Mouse (Mus musculus): Measurements from ENCODE around the gene Dzip3. TPM values are rescaled to one million over a fixed set of nuclear protein-coding genes. Genes with fewer than 3 reads are reported as not detected.
A peak's percentile ranks its signal among the peaks of the same experiment; 100 is the strongest.

The Dzip3 gene
- total RNA-seq (2017), result 8.8 to 18.0 TPM (median 15.0 TPM) in 3 replicates

DNA sequence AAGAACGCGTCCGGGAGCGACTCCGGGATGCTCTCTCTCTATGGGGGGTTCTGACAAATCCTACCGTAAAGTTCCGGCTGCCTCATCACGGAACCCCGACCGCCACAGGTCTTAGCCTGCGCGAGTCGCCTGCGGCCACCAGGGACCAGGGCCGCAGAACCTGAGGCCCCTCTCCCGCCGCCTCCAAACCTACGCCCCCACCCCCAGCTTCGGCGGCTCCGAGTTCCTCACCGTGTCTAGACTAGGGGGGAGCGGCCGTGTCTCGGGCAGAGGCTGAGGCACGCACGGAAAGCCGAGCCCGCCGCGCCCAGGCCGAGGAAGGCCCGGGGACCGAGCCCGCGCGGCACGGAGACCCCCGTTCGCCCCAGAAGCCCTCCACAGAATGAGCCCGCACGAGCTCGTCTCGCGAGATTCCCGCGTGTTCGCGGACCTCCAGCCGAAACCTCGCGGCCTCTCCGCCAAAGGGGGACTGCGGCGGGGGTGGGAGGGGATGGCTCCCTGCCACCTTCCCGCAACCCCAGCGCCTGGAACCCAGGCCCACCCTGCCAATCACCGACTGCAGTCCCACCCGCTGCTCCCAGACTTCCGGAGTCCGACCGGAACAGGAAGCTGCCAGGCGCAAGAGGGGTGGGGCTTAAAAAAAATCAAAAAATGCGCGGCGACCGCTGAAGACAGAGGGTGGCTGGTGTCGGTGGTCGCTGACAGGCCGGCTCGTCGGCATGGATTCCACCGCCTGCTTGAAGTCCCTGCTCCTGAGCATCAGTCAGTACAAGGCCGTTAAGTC is at the start of gene Dzip3, which contains the start of gene Cip2a:
Gene Dzip3, minus strand, starts transcription at position 607 of the 784 bp plus-strand sequence.
Gene Cip2a, plus strand, starts transcription at position 627 of the 784 bp plus-strand sequence.
- peak; percentile 89 for ATAC-seq (replicated peaks; ENCODE audit: insufficient number of reproducible peaks, low FRiP score, low TSS enrichment, poor library complexity, severe bottlenecking)

DNA sequence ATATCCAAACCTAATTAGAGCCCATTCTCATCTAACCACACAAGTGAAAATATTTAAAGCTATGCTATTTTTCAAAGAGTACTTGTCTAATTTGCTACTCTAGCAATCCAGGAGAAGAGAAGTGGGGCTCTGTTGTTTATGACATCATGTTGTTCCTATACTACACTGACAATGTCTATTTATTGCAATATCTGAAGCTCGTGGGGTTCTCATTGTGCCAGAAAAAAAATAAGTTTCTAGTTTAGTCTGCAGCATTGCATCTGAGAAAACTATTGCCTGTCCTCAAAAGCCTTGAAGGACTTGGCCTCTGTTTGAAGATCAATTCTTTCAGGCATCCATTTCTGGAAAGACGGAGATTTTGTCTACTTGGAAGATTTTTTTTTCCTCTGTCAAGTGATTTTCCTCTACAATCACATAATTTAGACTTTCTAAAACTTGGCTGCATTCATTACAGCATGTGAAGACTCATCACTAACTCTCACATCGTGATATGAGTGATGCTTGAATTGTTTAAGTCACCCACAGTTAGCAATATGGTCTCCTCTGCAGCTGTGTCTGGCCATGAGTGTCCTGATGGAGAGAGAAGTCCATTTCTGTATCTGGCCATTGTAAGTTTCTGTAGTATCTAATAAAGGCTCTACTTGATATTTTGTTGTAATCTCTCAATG is 46.7 kb upstream of the Dzip3 start:
- no peak for ATAC-seq (replicated peaks; ENCODE audit: insufficient number of reproducible peaks, low FRiP score, low TSS enrichment, poor library complexity, severe bottlenecking)

DNA sequence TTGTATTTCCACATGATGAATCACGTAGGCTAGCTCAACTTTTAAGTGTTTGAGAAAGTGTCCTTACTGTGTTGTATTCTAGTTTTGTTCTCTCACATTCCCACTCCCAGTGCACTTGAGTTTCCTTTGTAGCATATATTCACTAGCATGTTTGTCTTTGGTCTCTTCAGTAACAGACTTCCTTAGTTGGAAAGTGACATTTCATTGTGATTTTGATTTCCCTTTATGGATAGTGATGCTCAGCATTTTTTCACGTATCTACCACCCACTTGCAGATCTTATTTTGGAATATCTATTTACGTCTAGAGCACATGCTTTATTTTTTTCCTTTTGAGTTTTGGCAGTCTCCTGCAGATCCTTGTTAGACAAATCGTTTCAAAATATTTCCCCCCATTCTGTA is 43.8 kb upstream of the Dzip3 start:
- no peak for ATAC-seq (replicated peaks; ENCODE audit: insufficient number of reproducible peaks, low FRiP score, low TSS enrichment, poor library complexity, severe bottlenecking)

DNA sequence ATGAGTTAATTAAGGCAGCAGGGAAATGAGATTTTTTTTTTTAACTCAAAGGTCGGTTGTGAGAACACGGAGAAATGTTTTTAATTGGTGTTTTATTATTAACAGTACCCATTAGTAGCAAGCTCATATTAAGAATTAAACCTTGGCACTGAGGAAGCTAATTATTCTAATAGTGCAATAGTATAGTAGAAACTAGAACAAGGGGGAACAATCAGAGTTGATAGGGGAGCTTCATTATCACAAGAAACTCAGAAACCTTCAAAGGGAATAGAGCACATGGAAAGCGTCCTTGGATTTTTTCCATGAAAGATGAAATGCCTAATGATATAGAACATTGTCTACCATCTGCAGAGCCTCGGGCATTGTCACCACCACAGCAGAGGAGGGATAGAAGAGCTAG is 41.9 kb upstream of the Dzip3 start:
- no peak for ATAC-seq (replicated peaks; ENCODE audit: insufficient number of reproducible peaks, low FRiP score, low TSS enrichment, poor library complexity, severe bottlenecking)

DNA sequence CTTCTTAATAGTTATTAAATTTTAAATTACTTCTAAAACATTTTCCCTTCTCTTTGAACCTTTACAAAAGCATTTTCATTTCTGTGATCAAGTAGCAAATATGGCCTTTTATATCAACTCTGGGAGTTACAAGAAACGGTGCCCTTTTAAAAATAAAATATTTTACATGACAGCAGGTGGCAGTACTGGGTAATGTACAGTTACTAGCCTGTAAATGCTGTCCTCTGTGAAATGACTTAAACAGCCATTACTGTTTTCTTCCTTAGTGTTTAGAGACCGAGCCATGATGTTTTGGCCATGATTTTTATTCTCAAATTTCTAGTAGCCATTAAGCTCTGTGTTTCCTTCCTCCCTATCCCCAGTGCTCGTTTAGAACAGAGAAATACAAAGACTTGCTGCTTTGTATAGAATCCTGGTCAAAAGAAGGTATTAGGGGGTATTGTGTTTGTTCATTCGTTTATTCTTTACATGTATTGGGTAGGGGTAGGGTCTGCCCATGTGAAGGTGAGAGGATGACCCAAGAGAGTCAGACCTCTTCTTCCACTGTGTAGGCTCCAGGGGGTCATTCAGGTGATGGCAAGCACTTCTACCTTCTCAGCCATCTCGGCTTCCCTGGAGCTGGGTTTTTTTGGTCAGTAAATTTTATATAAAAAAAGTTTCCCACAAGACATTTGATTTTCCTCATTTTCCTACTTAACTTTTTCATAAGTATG is 22.8 kb upstream of the Dzip3 start:
- no peak for ATAC-seq (replicated peaks; ENCODE audit: insufficient number of reproducible peaks, low FRiP score, low TSS enrichment, poor library complexity, severe bottlenecking)

DNA sequence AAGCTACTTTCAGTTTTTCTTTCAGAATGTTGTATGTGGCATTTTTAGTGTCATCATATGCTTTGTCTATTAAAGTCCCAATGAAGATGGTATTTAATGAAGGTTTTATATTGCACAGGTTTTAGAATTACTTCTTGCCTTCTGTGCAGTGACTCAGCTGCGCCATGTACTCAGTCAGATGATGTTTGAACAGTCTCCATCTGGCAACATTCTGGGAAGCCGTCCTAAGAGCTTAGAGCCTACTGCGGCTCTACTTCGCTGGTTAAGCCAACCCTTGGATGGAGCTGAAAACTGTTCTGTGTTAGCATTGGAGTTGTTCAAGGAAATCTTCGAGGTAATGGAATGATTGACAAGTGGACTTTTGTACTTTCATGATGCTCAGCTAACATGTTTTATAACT is 10.2 kb upstream of the Dzip3 start:
- ATAC-seq (replicated peaks; ENCODE audit: insufficient number of reproducible peaks, low FRiP score, low TSS enrichment, poor library complexity, severe bottlenecking), result no peak

DNA sequence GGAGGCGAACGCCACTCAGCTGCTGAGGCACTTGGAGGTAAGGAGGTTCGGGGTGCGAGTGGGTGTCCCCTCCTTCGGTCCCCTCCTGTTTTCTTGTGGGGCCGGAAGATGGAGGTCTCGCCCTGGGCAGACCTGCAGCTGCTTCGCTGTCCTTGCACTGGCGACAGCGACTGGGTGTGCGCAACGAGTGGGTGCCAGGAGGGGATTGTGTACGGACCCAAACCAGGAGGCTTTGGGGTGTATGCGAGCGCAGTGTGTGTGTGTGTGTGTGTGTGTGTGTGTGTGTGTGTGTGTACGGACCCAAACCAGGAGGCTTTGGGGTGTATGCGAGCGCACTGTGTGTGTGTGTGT is 353 bp upstream of the Dzip3 start:
- ATAC-seq (replicated peaks; ENCODE audit: insufficient number of reproducible peaks, low FRiP score, low TSS enrichment, poor library complexity, severe bottlenecking), result peak; percentile 40; the same call in 1 of the 2 replicates

DNA sequence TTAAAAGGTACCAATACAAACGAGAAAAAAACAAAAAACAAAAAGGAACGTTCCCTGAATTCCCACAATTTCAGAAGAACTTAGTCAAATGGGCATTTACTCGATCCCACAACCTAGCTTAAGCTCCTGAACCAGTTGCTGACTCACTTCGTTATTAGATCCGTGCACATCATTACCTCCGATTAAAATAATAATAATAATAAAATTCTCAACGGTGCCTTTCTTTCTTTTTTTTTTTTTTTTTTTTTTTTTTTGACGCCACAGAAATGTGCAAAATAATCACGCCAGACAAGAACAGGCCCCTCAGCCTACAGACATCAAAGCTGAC is 770 bp downstream of the Dzip3 start:
- no peak for ATAC-seq (replicated peaks; ENCODE audit: insufficient number of reproducible peaks, low FRiP score, low TSS enrichment, poor library complexity, severe bottlenecking)

DNA sequence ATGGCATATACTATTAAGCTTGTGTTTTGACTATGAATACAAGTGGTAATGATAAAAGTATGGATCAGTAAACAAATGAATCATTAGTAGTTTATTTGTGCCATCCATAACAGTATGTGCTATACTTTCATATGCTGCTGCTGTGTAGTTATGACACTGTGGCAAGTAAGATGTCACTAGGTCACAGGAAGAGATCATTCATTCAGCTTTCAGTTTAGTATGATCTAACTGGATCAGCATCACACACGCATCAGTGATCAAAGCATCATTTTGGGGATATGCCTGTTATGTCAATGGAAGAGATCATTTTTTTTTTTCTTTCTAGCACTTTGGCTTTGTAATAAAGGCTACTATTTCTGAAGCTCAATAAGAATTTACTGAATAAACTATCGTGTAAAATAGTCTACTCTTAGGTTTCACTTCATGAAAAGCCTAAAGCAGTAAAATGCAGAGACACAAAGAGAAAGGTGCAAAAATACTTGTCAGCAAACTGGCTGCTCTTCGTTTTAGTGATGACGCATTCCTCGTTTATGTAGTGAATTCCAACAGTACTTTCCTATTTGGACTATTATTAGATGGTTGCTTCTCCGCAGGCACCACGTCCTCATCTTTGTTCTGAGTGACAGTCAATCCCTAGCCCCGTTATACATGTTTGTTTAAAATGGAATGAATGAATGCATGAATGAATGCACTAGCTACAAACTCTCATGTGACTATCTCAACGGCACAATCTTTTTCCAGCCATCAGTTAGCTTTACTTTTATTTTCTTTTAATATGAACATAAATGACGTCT is 1.3 kb downstream of the Dzip3 start:
- no peak for ATAC-seq (replicated peaks; ENCODE audit: insufficient number of reproducible peaks, low FRiP score, low TSS enrichment, poor library complexity, severe bottlenecking)

DNA sequence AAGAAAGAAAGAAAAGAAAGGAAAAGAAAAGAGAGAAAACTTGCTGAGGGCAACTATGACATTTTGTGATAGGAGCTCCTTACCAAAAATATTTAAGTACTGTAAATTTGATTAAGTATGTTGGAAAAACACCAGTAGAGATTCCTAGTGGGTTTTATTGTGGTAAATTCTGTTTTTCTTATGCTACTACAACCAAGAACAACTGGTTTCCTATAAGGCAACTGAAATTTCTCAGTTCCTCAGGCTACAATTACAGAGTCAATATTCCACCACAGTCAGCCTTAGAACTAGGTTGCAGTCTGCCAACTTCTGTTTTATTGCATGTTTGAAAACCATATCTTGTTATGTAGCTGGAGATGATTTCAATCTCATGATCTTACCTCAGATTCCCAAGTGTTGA is 4.3 kb downstream of the Dzip3 start:
- ATAC-seq (replicated peaks; ENCODE audit: insufficient number of reproducible peaks, low FRiP score, low TSS enrichment, poor library complexity, severe bottlenecking), result no peak

DNA sequence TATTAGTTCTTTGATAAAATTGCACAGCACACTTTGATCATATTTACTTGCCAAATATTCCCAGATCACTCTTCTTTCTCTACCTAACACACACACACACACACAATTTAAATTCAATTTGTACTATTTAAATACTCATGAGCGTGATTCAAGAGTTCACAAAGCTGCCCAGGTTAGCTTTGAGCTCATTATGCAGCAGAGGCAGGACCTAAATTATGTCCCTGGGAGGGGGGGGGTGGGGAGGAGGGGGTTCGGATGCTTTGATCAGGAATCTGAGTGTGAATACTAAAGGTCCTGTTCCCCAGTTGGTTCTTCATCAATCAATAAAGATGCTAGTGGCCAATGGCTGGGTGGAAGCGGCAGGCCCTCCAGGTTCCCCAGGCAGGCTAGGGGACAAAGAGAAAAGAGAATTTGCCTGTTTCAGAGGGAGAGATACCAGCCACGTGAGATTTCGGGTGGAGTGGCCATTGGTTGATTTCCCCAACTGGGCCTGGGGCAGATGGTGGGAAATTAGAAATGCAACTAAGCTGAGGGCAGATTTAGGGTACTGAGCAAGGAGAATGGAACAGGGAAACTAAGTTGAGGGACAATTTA is 8.8 kb downstream of the Dzip3 start:
- ATAC-seq (replicated peaks; ENCODE audit: insufficient number of reproducible peaks, low FRiP score, low TSS enrichment, poor library complexity, severe bottlenecking), result no peak

DNA sequence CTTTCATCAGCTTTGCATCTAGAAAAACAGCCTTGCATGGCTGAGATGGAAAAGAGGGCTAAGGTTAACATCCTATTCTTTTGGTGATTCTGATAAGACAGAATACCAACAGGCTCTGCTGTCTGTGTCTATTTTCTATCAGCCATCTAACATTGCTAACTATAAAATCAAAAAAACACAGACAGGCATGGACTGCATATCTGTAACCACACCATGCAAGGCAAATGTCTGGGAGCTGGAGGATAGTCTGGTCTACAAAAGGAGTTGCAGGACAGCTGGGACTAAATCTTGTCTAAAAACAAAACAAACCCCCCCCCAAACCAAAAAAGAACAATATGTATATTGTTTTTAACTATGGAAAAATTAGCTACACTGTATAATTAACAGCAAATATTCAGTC is 14.0 kb downstream of the Dzip3 start:
- no peak for ATAC-seq (replicated peaks; ENCODE audit: insufficient number of reproducible peaks, low FRiP score, low TSS enrichment, poor library complexity, severe bottlenecking)

DNA sequence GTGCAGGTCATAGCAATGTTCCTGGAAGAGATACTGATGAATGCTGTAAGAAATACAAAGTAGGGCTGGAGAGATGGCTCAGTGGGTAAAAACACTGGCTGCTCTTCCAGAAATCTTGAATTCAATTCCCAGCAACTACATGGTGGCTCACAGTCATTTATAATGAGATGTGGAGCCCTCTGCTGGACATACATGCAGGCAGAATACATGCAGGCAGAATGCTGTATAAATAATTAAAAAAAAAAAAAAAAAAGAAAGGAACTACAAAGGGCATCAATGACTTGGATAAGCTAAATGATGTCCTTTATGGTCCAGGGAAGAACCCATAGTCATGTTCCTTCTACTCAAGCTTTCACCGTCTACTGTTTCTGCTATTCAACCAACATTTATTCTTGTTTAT is 20.4 kb downstream of the Dzip3 start:
- ATAC-seq (replicated peaks; ENCODE audit: insufficient number of reproducible peaks, low FRiP score, low TSS enrichment, poor library complexity, severe bottlenecking), result no peak

DNA sequence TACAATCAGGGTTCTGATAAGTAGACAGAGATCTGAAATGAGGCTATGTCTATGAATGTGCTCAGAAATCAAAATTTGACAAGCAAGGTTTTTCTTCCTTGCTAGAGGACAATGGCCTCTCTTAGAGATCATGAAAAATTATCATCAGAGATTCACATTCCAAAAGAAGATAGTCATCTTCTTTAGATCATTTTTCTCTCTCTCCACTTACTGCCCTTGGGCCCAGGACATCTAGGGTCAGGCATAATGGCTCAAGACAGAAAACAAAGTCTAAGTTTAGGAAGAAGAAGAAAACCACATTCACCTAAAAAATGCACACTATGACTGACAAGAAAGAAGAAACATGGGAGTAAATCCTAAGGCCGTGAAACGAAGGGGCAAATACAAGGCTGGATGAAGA is 21.0 kb downstream of the Dzip3 start:
- no peak for ATAC-seq (replicated peaks; ENCODE audit: insufficient number of reproducible peaks, low FRiP score, low TSS enrichment, poor library complexity, severe bottlenecking)

DNA sequence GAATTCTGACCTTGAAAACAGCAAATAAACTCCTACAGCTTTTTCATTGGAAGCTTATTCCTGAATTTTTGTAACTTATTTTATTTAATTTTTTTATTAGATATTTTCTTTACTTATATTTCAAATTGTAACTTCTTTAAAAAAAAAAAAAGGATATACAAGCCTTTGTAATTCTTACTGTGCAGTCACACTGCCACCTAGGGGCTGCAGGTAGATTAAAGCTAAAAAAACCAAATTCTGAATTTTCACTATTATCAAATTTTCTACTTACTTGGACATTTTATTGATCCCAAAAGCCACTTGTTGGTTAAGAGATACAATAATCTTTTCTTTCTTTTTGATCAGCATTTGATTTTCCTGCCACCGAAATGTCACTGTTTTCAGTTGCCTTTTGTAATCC is 52.2 kb downstream of the Dzip3 start:
- no peak for ATAC-seq (replicated peaks; ENCODE audit: insufficient number of reproducible peaks, low FRiP score, low TSS enrichment, poor library complexity, severe bottlenecking)

DNA sequence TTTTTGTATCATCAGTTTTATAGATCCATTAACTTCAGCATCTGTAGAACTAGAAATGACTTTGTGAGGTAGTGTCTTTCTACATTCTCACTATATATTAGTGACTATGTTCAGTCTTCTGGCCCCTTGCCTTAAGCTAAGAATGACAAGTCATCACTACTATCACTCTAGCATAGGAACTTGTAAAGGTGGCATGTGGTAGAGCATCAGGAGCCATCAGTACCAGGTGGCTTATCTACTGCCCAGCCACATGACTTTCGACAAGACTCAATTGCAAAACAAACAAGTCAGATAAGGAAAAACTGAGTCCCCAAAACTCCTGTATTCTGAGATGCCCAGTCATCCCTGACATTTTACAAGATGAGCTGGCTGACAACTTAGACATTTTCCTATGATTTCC is 70.2 kb downstream of the Dzip3 start:
- ATAC-seq (replicated peaks; ENCODE audit: insufficient number of reproducible peaks, low FRiP score, low TSS enrichment, poor library complexity, severe bottlenecking), result no peak

DNA sequence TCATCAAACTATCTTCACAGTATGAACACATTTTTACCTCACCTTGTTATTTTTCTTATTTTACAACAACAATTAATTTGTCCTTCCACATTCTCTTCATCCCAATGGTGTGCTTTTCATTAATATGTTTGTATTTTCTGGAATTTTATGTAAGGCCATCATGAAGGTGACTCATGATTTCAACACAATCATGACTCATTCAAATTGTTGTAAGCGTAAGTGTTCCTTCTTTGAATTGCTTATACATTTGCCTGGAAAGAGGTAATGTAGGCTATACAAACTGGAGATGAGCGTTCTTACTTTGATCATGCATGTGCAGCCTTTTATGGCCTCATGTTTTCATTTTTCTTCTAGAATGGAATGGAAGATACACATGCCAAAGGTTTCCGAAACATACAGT is 80.8 kb downstream of the Dzip3 start:
- ATAC-seq (replicated peaks; ENCODE audit: insufficient number of reproducible peaks, low FRiP score, low TSS enrichment, poor library complexity, severe bottlenecking), result no peak

DNA sequence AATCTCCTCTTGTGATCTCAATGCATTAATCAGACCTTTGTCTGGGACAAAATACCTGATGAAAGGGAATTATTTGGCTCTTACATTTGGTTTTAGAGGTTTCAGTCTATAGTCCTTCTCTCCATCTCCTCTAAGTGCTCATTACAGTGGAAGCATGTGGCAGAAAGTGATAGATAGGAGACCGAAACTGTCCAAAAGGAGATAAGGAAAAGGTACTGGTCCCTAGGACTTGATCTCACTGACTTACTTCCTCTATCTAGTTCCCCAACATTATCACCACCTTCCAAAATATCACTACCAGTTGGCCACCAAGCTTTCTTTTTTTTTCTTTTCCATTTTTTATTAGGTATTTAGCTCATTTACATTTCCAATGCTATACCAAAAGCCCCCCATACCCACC is 82.8 kb downstream of the Dzip3 start:
- no peak for ATAC-seq (replicated peaks; ENCODE audit: insufficient number of reproducible peaks, low FRiP score, low TSS enrichment, poor library complexity, severe bottlenecking)

DNA sequence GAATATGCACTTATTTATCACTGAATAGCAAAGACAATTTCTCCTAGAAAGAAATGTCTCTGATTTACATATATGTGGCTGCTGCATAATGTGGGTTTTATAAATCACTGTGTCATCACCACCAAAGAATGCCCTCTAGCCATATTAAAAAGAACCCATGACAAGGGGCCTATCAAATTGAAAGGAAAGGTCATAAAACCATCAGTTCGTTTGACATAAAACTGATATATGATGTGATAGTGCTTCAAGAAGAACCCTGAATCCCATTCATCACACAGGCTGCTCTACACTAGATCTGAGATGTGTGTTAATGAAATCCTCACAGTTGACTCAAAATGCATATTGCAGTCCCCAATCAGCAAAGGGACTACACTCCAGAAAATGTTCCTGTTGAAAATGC is 94.1 kb downstream of the Dzip3 start:
- no peak for ATAC-seq (replicated peaks; ENCODE audit: insufficient number of reproducible peaks, low FRiP score, low TSS enrichment, poor library complexity, severe bottlenecking)

Data from monocyte, adult 5-6 weeks (primary cell).